Mouse (Mus musculus) kidney, postnatal 0 days (tissue): ENCODE data around the gene Fbln5. TPM values are rescaled to one million over a fixed set of nuclear protein-coding genes. Genes with fewer than 3 reads are reported as not detected.

Experiments
- ATAC-seq: fragments of 200-750 bp; cut with Nextera tagmentation; replicated peaks from 2 replicates; pipeline ENCODE4 v1.8.0; 2017; ENCODE audit warnings: low read depth, moderate number of reproducible peaks, moderate TSS enrichment, moderate library complexity; ENCODE audit not compliant: low FRiP score
- DNase-seq: peaks from one replicate; pipeline ENCODE4 v3.0.0-alpha.2; 2016; ENCODE audit warnings: low spot score
- H3K27ac ChIP-seq: fragments of 300-500 bp; sonication (generic); 2 replicates; pipeline ENCODE4 v1.5.1; 2014; ENCODE audit warnings: mild to moderate bottlenecking
- H3K27me3 ChIP-seq: fragments of 300-500 bp; sonication (generic); 2 replicates; pipeline ENCODE4 v1.6.1; 2014; ENCODE audit warnings: low read length, mixed read lengths; ENCODE audit not compliant: insufficient read depth
- H3K36me3 ChIP-seq: fragments of 300-500 bp; sonication (generic); 2 replicates; pipeline ENCODE4 v1.6.1; 2014; ENCODE audit warnings: low read length, mixed read lengths; ENCODE audit not compliant: insufficient read depth
- H3K4me1 ChIP-seq: fragments of 300-500 bp; sonication (generic); replicated peaks from 2 replicates; pipeline ENCODE4 v1.6.1; 2014; ENCODE audit warnings: antibody characterized with exemption, low read length, mixed read lengths; ENCODE audit not compliant: insufficient read depth
- H3K4me2 ChIP-seq: fragments of 300-500 bp; sonication (generic); 2 replicates; pipeline ENCODE4 v1.6.1; 2014; ENCODE audit warnings: mild to moderate bottlenecking, low read length, moderate library complexity, mixed read lengths
- H3K4me3 ChIP-seq: fragments of 300-500 bp; sonication (generic); replicated peaks from 2 replicates; pipeline ENCODE4 v1.5.1; 2014; ENCODE audit warnings: low read depth, low read length
- H3K9ac ChIP-seq: fragments of 300-500 bp; sonication (generic); 2 replicates; pipeline ENCODE4 v1.6.1; 2014; ENCODE audit warnings: low read depth, low read length
- H3K9me3 ChIP-seq: fragments of 300-500 bp; sonication (generic); replicated peaks from 2 replicates; pipeline ENCODE4 v1.6.1; 2016; ENCODE audit warnings: low read length, inconsistent platforms, mixed read lengths
- CTCF ChIP-seq: IDR thresholded peaks from 2 replicates; pipeline ENCODE4 v1.5.1; 2016; ENCODE audit warnings: antibody characterized with exemption, low read depth, mild to moderate bottlenecking, moderate library complexity
- WGBS: fragments of 180-500 bp; shearing (Covaris S2); extraction: QIAGEN DNeasy Blood & Tissue Kit; methylation state at CpG from one replicate; pipeline ENCODE4 v1.1.7; 2014; 5-methylcytosine and 5-hydroxymethylcytosine counted together
- polyA plus RNA-seq: library from polyadenylated mRNA; unstranded; fragments of >200 nt; fragmentation: Nextera tagmentation; extraction: Ambion mirVana; gene quantifications from 2 replicates; pipeline ENCODE4 v1.2.1, GENCODE M21; 2015

Fbln5 gene
- polyA plus RNA-seq, 1 experiment from 2014 or later: 162 TPM

- WGBS: 80% methylated on average over 5 of the region's 5 CpGs
- no peaks in the 10 kb centered on the region for H3K4me1 ChIP-seq
- H3K9ac ChIP-seq: no peak overlapping the region
- H3K27ac ChIP-seq: no peak overlapping the region
- no peak overlapping the region for H3K4me2 ChIP-seq
- no peaks in the 10 kb centered on the region for H3K9me3 ChIP-seq
- TF ChIP-seq CTCF: no peak
- ATAC-seq (no peak), DNase-seq (no peak)
- H3K27me3 ChIP-seq: no peaks in the 10 kb centered on the region
- no peak overlapping the region for H3K4me3 ChIP-seq
- H3K36me3 ChIP-seq: no peaks in the 10 kb centered on the region
These were observed 37.9 kb downstream of the Fbln5 start for GRCm38 (mm10) chr12:101780915-101781314.

- Histone ChIP-seq H3K27ac (no peak overlapping the region), H3K4me1 (no peaks in the 10 kb centered on the region), H3K9ac (no peak overlapping the region), H3K27me3 (no peaks in the 10 kb centered on the region), H3K36me3 (no peaks in the 10 kb centered on the region), H3K4me3 (no peak overlapping the region), H3K4me2 (no peak overlapping the region), H3K9me3 (no peaks in the 10 kb centered on the region)
- DNase-seq: no peak
- WGBS: 47% methylated on average over 9 of the region's 9 CpGs
- TF ChIP-seq CTCF: no peak
- ATAC-seq: no peak
These were observed 41.1 kb downstream of the Fbln5 start for GRCm38 (mm10) chr12:101777613-101778325.

GRCm38 (mm10) chr12:101776383-101776782, 42.5 kb downstream of the Fbln5 start:
- Histone ChIP-seq H3K27ac (no peak overlapping the region), H3K4me3 (no peak overlapping the region), H3K4me2 (no peak overlapping the region), H3K9ac (no peak overlapping the region), H3K36me3 (no peaks in the 10 kb centered on the region), H3K4me1 (no peaks in the 10 kb centered on the region), H3K27me3 (no peaks in the 10 kb centered on the region), H3K9me3 (no peaks in the 10 kb centered on the region)
- ATAC-seq (no peak), DNase-seq (no peak)
- 87% methylated on average over 5 of the region's 5 CpGs for WGBS
- no peak for TF ChIP-seq CTCF

GRCm38 (mm10) chr12:101774116-101774515, 44.7 kb downstream of the Fbln5 start:
- H3K9me3 ChIP-seq: no peaks in the 10 kb centered on the region
- H3K4me3 ChIP-seq: no peak overlapping the region
- no peak for TF ChIP-seq CTCF
- no peak overlapping the region for H3K27ac ChIP-seq
- no peak overlapping the region for H3K9ac ChIP-seq
- H3K4me2 ChIP-seq: no peak overlapping the region
- no peaks in the 10 kb centered on the region for H3K4me1 ChIP-seq
- ATAC-seq: no peak
- H3K27me3 ChIP-seq: no peaks in the 10 kb centered on the region
- WGBS: 48% methylated on average over 4 of the region's 4 CpGs
- no peaks in the 10 kb centered on the region for H3K36me3 ChIP-seq
- no peak for DNase-seq

GRCm38 (mm10) chr12:101772962-101773361, 45.9 kb downstream of the Fbln5 start:
- no peak overlapping the region for H3K9ac ChIP-seq
- WGBS: 38% methylated on average over 3 of the region's 3 CpGs
- ATAC-seq: no peak
- no peak overlapping the region for H3K27ac ChIP-seq
- no peaks in the 10 kb centered on the region for H3K9me3 ChIP-seq
- TF ChIP-seq CTCF: no peak
- no peaks in the 10 kb centered on the region for H3K36me3 ChIP-seq
- no peak overlapping the region for H3K4me3 ChIP-seq
- no peaks in the 10 kb centered on the region for H3K27me3 ChIP-seq
- peak; percentile 28 for DNase-seq
- H3K4me2 ChIP-seq: no peak overlapping the region
- H3K4me1 ChIP-seq: no peaks in the 10 kb centered on the region

- whole genome bisulfite sequencing: 79% methylated on average over 5 of the region's 5 CpGs
- Histone ChIP-seq H3K9me3 (no peaks in the 10 kb centered on the region), H3K4me2 (no peak overlapping the region), H3K27me3 (no peaks in the 10 kb centered on the region), H3K4me1 (peaks cover 4% of the 10 kb centered on the region; the same call in 1 of the 2 replicates), H3K9ac (no peak overlapping the region), H3K36me3 (no peaks in the 10 kb centered on the region), H3K27ac (no peak overlapping the region), H3K4me3 (no peak overlapping the region)
- no peak for TF ChIP-seq CTCF
- no peak for DNase-seq
- no peak for ATAC-seq
These were observed 48.4 kb downstream of the Fbln5 start for GRCm38 (mm10) chr12:101770283-101771015.
